Mouse (Mus musculus) heart, adult 2 months (tissue): ENCODE measurements at regions not wholly inside any gene's neighbourhood (a gene's known extent, or its start where the extent isn't known, plus 50 kb on each side); places are given as distances from the start of the nearest gene placed in this dataset.

Experiments
- CTCF ChIP-seq: fragments of 200-600 bp; IDR thresholded peaks from 2 replicates; pipeline ENCODE4 v1.8.1; 2022; ENCODE audit warnings: antibody characterized with exemption, mild to moderate bottlenecking, moderate library complexity
- POLR2A ChIP-seq: fragments of 200-500 bp; IDR thresholded peaks from 2 replicates; pipeline ENCODE4 v1.6.1; 2011; ENCODE audit warnings: mild to moderate bottlenecking, low read depth, low read length, control low read depth; ENCODE audit not compliant: insufficient read depth

DNA sequence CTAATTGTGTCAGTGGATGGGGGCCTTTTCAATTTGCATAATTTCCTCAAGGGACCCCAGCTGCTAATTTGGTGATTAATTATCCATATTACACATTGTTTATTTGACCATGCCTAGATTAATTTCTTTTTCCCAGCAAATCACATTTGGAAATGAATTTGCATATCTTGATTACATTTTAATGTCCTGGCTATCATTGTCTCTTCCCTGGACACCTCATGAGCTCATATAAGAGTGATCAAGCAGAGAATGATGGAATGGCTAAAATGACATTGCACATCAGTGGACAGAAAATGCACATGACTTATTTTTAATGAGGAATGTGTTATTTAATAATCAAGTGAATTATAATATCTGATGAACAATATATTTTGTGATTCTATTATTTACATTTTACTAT is 392.1 kb downstream of the Btg1 start:
- TF ChIP-seq POLR2A (no peak), CTCF (no peak)
